In the genomic region with DNA sequence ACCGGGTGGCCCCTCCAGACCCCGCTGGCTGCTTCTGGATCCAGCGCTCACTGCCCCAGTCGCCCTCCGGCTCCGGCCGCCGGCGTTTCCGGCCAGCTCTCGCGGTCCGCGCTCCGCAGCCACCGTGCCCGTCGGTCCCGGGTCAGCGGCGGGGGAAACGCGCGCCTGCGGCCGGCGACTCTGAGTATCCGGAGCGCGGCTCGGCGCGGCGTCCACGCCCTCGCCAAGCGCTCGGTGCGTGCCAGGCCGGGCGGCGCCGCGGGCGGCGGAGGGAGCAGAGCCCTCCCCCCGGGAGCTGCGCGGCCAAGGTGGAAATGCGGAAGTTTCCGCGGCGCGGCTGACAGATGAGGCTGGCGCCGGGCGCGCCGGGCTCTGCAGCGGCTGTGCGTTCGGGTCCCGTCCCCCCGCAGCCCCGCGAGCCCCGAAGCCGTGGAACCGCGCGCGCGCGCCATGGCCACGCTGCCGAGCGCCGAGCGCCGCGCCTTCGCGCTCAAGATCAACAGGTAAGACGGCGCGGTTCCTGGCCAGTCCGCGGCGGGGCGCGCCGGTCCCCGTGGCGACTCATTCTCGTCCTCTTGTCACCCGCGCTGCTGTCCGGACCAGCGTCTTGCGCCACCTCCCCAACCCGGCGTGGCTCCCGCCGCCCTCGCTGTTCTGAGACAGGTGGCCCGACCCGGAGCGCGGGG, we compare ENCODE assay signal across 8 mouse cellular contexts. TPM values are rescaled to one million over a fixed set of nuclear protein-coding genes. Genes with fewer than 3 reads are reported as not detected.
DNase-seq lines count a peak whose midpoint lies in the region; ATAC-seq lines count a peak whose summit lies in the region.

TSS of gene Dock8 (plus strand) at position 334 of the 686 bp plus-strand sequence.

- H3K4me2 ChIP-seq in intestine, embryonic 14.5 days (ENCODE audit: low read length) = peak within 1 kb of the TSS; percentile 96

- no peaks in the 10 kb centered on the region for H3K36me3 ChIP-seq in intestine, embryonic 14.5 days (ENCODE audit: control insufficient read depth, insufficient read depth, low read length)

- intact Hi-C loops in gastrocnemius, postnatal 36 days (cut with DNase I) = no loop called here
- intact Hi-C loops in left cerebral cortex, postnatal 36 days (cut with DNase I) = no loop called here

- 0 out of 2 replicates have a peak within 1 kb of the TSS, but pooled peaks have one; percentile 4 for H3K27ac ChIP-seq in intestine, embryonic 14.5 days (ENCODE audit: low read depth)

- DNase-seq in R1 (ENCODE audit: low read depth, low spot score) = peak; percentile 62
- DNase-seq in embryo, embryonic 11 days = peak; percentile 70
- DNase-seq in gastrocnemius, postnatal 36 days = peak; percentile 55 to 62
- DNase-seq in intestine, embryonic 14.5 days (ENCODE audit: low spot score) = peak; percentile 73
- DNase-seq in left cerebral cortex, postnatal 36 days (ENCODE audit: low spot score in 2 of 2) = peak; percentile 37 to 53
- DNase-seq in right cerebral cortex, postnatal 10 days (ENCODE audit: low spot score in 2 of 2) = peak; percentile 43 to 58
- DNase-seq in urinary bladder, postnatal 25 days (ENCODE audit: low spot score) = peak; percentile 60

- WGBS in intestine, embryonic 14.5 days = under 1% methylated on average over 82 of the region's 109 CpGs

- peak within 1 kb of the TSS; percentile 67 for H3K4me3 ChIP-seq in intestine, embryonic 14.5 days (ENCODE audit: low read depth, low read length)

- H3K9me3 ChIP-seq in intestine, embryonic 14.5 days (ENCODE audit: control insufficient read depth, low read length) = no peaks in the 10 kb centered on the region

- peak; percentile 78 for ATAC-seq in intestine, embryonic 14.5 days (replicated peaks; ENCODE audit: low FRiP score, low TSS enrichment, low read depth)
- peak; percentile 46 for ATAC-seq in megakaryocyte-erythroid progenitor cell, adult 5-6 weeks (replicated peaks; ENCODE audit: low FRiP score, low TSS enrichment, poor library complexity, severe bottlenecking)

- peak within 1 kb of the TSS; percentile 55 for H3K9ac ChIP-seq in intestine, embryonic 14.5 days (ENCODE audit: low read length)

- no peaks in the 10 kb centered on the region; the same call in 1 of the 2 replicates for H3K4me1 ChIP-seq in intestine, embryonic 14.5 days (replicated peaks; ENCODE audit: control insufficient read depth, insufficient read depth, low read length)

- peaks cover 43% of the 10 kb centered on the region for H3K27me3 ChIP-seq in intestine, embryonic 14.5 days (replicated peaks; ENCODE audit: control insufficient read depth, insufficient read depth, low read length)

RNA-seq across cellular contexts. Expression of gene Dock8, which starts in this region (rescaled TPM):
- 1 to 10 TPM; 3.1 to 3.8 TPM for total RNA-seq in gastrocnemius, postnatal 36 days (2021)
- 3.3 and 4.5 TPM in 2 replicates for polyA plus RNA-seq in intestine, embryonic 14.5 days (2014; fragmentation: Nextera tagmentation; extraction: Ambion mirVana)
- total RNA-seq in left cerebral cortex, postnatal 36 days (2021) = 1 to 10 TPM; 2.3 to 4.6 TPM
- total RNA-seq in megakaryocyte-erythroid progenitor cell, adult 5-6 weeks (2014; fragmentation: Nextera tagmentation) = 36.4 and 76.9 TPM in 2 replicates
- total RNA-seq in megakaryocyte-erythroid progenitor cell, adult 5-6 weeks (2017) = 21.8 and 24.9 TPM in 2 replicates

Comparison
In these comparisons a context has a peak if more than half of its experiments do, and no peak if none do; other contexts are left out.
1. Peak in every context shown above with its lines: DNase-seq, ATAC-seq, H3K4me3 ChIP-seq and H3K27ac ChIP-seq.
2. RNA of gene Dock8 (total RNA-seq): 21.8 to 76.9 TPM in megakaryocyte-erythroid progenitor cell, adult 5-6 weeks; 2.3 to 4.6 TPM in left cerebral cortex, postnatal 36 days and 3.1 to 3.8 TPM in gastrocnemius, postnatal 36 days; every median in the first group is over 4 times any median in the second.